Mouse (Mus musculus): ENCODE measurements around the gene Prkce. TPM values are rescaled to one million over a fixed set of nuclear protein-coding genes. Genes with fewer than 3 reads are reported as not detected.

The Prkce gene
- polyA plus RNA-seq, 1 experiment from 2014 or later, result 42.6 TPM

DNA sequence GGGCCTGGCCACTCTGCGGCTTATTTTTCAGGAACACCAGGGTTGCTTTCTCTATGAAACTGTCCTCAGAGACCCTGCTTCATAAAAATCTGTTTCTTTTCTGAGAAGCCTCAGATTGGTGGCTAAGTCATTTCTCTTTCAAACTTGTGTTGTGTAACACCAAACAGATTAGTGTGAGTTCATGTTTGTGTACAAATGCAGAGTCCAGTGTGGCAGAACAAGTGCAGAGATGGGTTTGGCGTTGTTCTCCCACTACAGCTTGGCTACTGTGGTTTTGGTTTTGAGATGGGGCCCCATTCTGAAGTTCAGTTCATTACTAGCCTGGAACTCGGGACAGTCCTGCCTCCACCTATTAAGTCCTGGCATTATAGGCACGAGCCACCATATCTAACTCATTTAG, 329.7 kb downstream of the Prkce start:
- H3K9ac ChIP-seq (replicated peaks), result no peak overlapping the region
- no peak overlapping the region for H3K4me3 ChIP-seq
- H3K36me3 ChIP-seq, result 0 out of 2 replicates have a peak, but pooled peaks cover 3% of the 10 kb centered on the region
- H3K9me3 ChIP-seq, result no peaks in the 10 kb centered on the region
- H3K4me1 ChIP-seq, result no peaks in the 10 kb centered on the region
- H3K27ac ChIP-seq (replicated peaks), result no peak overlapping the region
- ATAC-seq (replicated peaks), result no peak
- WGBS, result 84% methylated on average over 4 of the region's 4 CpGs
- no peak overlapping the region for H3K4me2 ChIP-seq (replicated peaks)
- no peaks in the 10 kb centered on the region for H3K27me3 ChIP-seq

- Histone ChIP-seq H3K9me3 (no peaks in the 10 kb centered on the region), H3K4me1 (no peaks in the 10 kb centered on the region), H3K27me3 (no peaks in the 10 kb centered on the region), H3K4me3 (no peak overlapping the region), H3K4me2 (replicated peaks) (no peak overlapping the region), H3K9ac (replicated peaks) (no peak overlapping the region), H3K36me3 (0 out of 2 replicates have a peak, but pooled peaks cover 3% of the 10 kb centered on the region), H3K27ac (replicated peaks) (no peak overlapping the region)
- no peak for ATAC-seq (replicated peaks)
- WGBS, result 76% methylated on average over 15 of the region's 15 CpGs
These were observed 331.9 kb downstream of the Prkce start for GRCm38 (mm10) chr17:86499359-86500045.

DNA sequence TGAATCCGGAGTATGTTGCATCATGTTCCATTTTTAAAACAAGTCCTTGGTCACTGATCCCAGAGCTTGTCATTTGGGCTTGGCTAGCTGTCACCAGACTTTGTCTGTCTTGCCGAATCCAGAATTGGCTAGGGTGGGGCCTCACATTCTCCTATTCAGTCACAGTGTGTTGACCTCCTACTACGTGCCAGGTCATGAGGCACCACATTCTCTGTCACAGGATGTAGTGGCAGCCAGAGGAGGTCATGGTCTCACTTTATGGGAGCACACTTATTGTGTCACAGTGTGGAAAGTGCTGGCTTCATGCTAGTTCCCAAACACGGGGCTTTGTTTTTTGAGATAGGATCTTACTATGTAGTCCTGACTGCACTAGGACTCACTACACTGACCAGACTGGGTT, 333.8 kb downstream of the Prkce start:
- Histone ChIP-seq H3K27ac (replicated peaks) (no peak overlapping the region), H3K4me3 (no peak overlapping the region), H3K9me3 (no peaks in the 10 kb centered on the region), H3K4me2 (replicated peaks) (no peak overlapping the region), H3K36me3 (no peaks in the 10 kb centered on the region), H3K4me1 (no peaks in the 10 kb centered on the region), H3K27me3 (no peaks in the 10 kb centered on the region), H3K9ac (replicated peaks) (no peak overlapping the region)
- 96% methylated on average over 4 of the region's 4 CpGs for WGBS
- ATAC-seq (replicated peaks), result no peak

- no peaks in the 10 kb centered on the region for H3K4me1 ChIP-seq
- no peak overlapping the region for H3K4me3 ChIP-seq
- H3K4me2 ChIP-seq (replicated peaks), result no peak overlapping the region
- H3K36me3 ChIP-seq, result no peaks in the 10 kb centered on the region
- no peak overlapping the region for H3K27ac ChIP-seq (replicated peaks)
- no peak for ATAC-seq (replicated peaks)
- H3K9ac ChIP-seq (replicated peaks), result no peak overlapping the region
- H3K9me3 ChIP-seq, result no peaks in the 10 kb centered on the region
- H3K27me3 ChIP-seq, result no peaks in the 10 kb centered on the region
- 95% methylated on average over 9 of the region's 9 CpGs for WGBS
These were observed 335.8 kb downstream of the Prkce start for GRCm38 (mm10) chr17:86503208-86503897.

DNA sequence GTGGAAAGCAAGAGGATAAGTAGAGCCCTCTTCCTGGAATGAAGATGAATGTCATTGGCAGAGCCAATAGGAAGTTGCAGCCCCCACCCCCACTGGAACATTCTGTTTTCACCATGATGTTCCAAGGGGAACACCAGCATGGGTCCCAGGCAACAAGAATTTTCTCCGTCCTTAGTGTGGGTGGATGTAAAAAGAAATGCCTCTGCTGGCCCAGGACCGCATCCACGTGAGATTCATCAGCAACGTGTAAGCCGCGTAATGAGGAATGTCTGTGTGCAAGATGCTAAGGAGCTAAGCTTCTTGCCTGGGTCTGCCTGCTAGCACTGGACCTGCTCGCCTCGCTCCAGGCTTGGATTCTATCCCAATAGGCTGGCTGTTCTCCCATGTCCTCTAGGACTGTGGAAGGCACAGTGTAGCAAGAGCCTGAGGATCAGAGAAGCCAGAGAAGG, 337.6 kb downstream of the Prkce start, which contains the start of gene Gm10309:
Gm10309 (minus strand) TSS at position 50 of the 449 bp plus-strand sequence.
- WGBS, result 89% methylated on average over 8 of the region's 8 CpGs
- H3K27ac ChIP-seq (replicated peaks), result no peak within 1 kb of the TSS

GRCm38 (mm10) chr17:86506881-86507280, 339.3 kb downstream of the Prkce start:
- no peaks in the 10 kb centered on the region for H3K4me1 ChIP-seq
- no peak overlapping the region for H3K27ac ChIP-seq (replicated peaks)
- no peak for ATAC-seq (replicated peaks)
- H3K4me2 ChIP-seq (replicated peaks), result no peak overlapping the region
- no peak overlapping the region for H3K4me3 ChIP-seq
- H3K9me3 ChIP-seq, result no peaks in the 10 kb centered on the region
- no peaks in the 10 kb centered on the region for H3K27me3 ChIP-seq
- WGBS, result 84% methylated on average over 5 of the region's 5 CpGs
- H3K36me3 ChIP-seq, result no peaks in the 10 kb centered on the region
- no peak overlapping the region for H3K9ac ChIP-seq (replicated peaks)

More for the DNA sequence above, 337.6 kb downstream of the Prkce start, which contains the start of gene Gm10309:
- H3K4me1 ChIP-seq, result no peaks in the 10 kb centered on the region
- no peaks in the 10 kb centered on the region for H3K9me3 ChIP-seq
- no peak for ATAC-seq (replicated peaks)
- no peaks in the 10 kb centered on the region for H3K36me3 ChIP-seq
- no peak within 1 kb of the TSS for H3K4me2 ChIP-seq (replicated peaks)
- H3K27me3 ChIP-seq, result no peaks in the 10 kb centered on the region
- no peak within 1 kb of the TSS for H3K4me3 ChIP-seq
- H3K9ac ChIP-seq (replicated peaks), result no peak within 1 kb of the TSS

DNA sequence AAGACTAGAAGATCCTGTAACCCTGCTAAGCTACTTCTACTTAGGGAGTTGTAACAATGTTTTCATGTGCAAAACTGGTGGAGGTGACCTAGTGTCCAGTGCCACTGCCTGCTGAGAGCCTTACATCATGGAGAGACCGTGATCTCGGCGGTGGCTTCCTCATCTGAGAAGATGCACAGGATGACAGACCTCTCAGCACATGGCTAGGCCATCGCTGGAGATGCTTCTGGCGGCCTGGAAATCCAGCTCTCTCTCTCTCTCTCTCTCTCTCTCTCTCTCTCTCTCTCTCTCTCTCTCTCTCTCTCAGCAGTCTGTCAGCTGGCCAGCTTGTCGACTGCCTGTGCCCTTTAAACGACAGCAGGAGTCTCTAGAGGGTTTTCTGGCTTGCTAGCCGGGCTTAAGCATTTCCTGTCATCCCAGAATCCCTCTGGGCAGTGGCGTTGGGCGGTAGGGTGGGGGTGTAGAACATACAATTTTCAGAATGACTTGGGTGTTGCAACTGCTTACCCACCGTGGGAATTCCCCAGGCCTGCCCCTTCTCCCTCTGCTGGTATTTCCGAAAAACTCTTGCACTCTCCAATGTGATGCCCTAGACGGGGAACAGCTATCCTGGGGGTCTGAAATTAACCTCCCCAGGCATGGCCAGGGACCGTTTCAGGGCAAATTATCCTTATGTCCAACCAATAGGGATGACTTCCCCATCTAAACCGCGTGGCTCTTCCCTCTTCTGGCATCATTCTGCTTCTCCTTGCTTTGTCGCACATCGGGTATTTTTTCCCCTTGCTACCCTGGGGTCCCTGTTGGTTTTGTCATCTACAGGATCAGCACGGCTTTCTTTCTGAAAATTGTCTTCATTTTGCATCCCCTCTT, 340.0 kb downstream of the Prkce start:
- no peaks in the 10 kb centered on the region for H3K9me3 ChIP-seq
- no peaks in the 10 kb centered on the region for H3K27me3 ChIP-seq
- no peaks in the 10 kb centered on the region for H3K36me3 ChIP-seq
- ATAC-seq (replicated peaks), result no peak
- H3K9ac ChIP-seq (replicated peaks), result no peak overlapping the region
- no peak overlapping the region for H3K4me3 ChIP-seq
- H3K27ac ChIP-seq (replicated peaks), result no peak overlapping the region
- H3K4me2 ChIP-seq (replicated peaks), result no peak overlapping the region
- WGBS, result 75% methylated on average over 19 of the region's 19 CpGs
- H3K4me1 ChIP-seq, result no peaks in the 10 kb centered on the region

DNA sequence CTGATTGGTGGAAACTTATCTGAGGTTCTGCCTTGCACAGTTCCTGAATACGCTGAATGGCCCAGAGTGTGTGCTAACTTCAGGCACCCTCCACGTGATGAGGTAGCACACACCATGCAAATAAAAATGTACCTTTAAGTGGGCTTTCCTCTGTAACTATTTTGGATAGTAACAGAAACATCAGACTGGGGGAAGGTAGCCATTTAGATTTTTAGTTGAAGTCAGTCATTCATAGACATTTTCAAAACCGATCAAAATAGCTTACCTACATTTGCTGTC, 340.6 kb downstream of the Prkce start:
- no peak overlapping the region for H3K4me3 ChIP-seq
- 91% methylated on average over 3 of the region's 3 CpGs for WGBS
- no peaks in the 10 kb centered on the region for H3K9me3 ChIP-seq
- H3K4me1 ChIP-seq, result no peaks in the 10 kb centered on the region
- H3K36me3 ChIP-seq, result no peaks in the 10 kb centered on the region
- no peaks in the 10 kb centered on the region for H3K27me3 ChIP-seq
- no peak overlapping the region for H3K4me2 ChIP-seq (replicated peaks)
- H3K27ac ChIP-seq (replicated peaks), result no peak overlapping the region
- no peak for ATAC-seq (replicated peaks)
- no peak overlapping the region for H3K9ac ChIP-seq (replicated peaks)

DNA sequence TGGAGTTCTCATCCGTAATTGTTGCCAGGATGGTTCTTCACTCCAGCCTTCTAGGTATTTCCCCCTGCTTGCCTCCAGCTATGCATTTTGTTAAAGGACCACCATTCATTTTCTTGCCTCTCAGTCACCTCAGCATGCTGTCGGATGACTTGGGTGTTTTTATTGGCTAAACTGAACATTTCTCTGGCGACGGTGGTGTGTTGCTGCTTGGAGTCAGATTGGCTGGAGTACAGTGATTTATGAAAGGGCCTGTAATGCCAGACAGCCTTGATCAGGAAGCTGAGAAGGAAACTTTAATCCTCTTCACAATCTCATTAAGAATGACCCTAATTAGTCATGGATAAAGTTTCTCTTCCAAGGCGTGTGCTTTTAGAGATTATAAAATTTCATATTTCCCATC, 342.3 kb downstream of the Prkce start:
- Histone ChIP-seq H3K9me3 (no peaks in the 10 kb centered on the region), H3K36me3 (no peaks in the 10 kb centered on the region), H3K9ac (replicated peaks) (no peak overlapping the region), H3K27me3 (no peaks in the 10 kb centered on the region), H3K4me3 (no peak overlapping the region), H3K4me1 (no peaks in the 10 kb centered on the region), H3K27ac (replicated peaks) (no peak overlapping the region), H3K4me2 (replicated peaks) (no peak overlapping the region)
- WGBS, result 80% methylated on average over 5 of the region's 5 CpGs
- no peak for ATAC-seq (replicated peaks)

- H3K4me1 ChIP-seq, result no peaks in the 10 kb centered on the region
- no peak overlapping the region for H3K27ac ChIP-seq (replicated peaks)
- 82% methylated on average over 13 of the region's 13 CpGs for WGBS
- no peaks in the 10 kb centered on the region for H3K36me3 ChIP-seq
- no peak overlapping the region for H3K4me2 ChIP-seq (replicated peaks)
- no peak overlapping the region for H3K4me3 ChIP-seq
- no peaks in the 10 kb centered on the region for H3K27me3 ChIP-seq
- H3K9ac ChIP-seq (replicated peaks), result no peak overlapping the region
- no peaks in the 10 kb centered on the region for H3K9me3 ChIP-seq
- no peak for ATAC-seq (replicated peaks)
These were observed 347.5 kb downstream of the Prkce start for GRCm38 (mm10) chr17:86514974-86515620.

DNA sequence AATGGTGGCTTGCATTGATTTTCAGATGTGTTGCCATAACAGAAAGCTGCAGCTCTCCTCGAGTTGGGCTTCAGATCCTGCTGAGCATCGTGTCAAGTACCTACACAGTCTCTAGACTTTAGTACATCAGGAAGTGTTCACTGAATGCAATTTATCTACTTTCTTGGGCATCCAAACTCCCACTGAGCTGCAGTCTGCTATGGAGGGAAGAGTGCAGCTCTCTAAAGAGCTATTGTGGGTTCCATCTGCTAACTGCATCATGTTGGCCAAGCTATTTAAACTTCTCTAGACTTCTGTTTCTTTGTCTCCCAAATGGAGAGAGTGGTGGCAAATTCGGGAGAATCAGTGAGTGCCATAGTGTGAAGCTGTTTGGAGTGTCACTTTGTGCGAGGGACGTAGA, 349.0 kb downstream of the Prkce start:
- Histone ChIP-seq H3K27ac (replicated peaks) (no peak overlapping the region), H3K4me1 (no peaks in the 10 kb centered on the region), H3K9ac (replicated peaks) (no peak overlapping the region), H3K4me3 (no peak overlapping the region), H3K4me2 (replicated peaks) (no peak overlapping the region), H3K27me3 (no peaks in the 10 kb centered on the region), H3K36me3 (no peaks in the 10 kb centered on the region), H3K9me3 (no peaks in the 10 kb centered on the region)
- 87% methylated on average over 5 of the region's 5 CpGs for WGBS
- no peak for ATAC-seq (replicated peaks)

DNA sequence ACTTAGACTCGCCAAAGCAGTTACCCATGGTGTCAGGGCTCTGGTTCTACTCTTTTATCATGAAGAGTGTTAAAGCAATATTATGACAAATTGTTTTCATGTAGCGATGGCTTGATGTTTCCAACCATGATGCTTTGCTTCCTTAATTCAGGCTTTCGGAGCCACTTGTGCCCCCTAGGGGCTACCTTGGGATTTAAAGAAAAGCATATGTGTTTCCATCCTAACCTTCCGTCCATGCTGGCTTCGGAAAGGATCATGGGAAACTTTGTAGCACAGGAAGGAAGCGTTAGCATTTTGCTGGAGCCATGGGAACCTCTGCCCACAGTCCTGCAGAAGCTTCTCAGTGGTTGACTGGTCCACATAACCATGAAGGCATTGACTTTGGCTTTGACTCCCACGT, 351.0 kb downstream of the Prkce start:
- H3K4me2 ChIP-seq (replicated peaks), result no peak overlapping the region
- whole genome bisulfite sequencing, result 85% methylated on average over 7 of the region's 7 CpGs
- no peaks in the 10 kb centered on the region for H3K36me3 ChIP-seq
- H3K27me3 ChIP-seq, result no peaks in the 10 kb centered on the region
- no peaks in the 10 kb centered on the region for H3K4me1 ChIP-seq
- H3K4me3 ChIP-seq, result no peak overlapping the region
- H3K9me3 ChIP-seq, result no peaks in the 10 kb centered on the region
- no peak overlapping the region for H3K27ac ChIP-seq (replicated peaks)
- H3K9ac ChIP-seq (replicated peaks), result no peak overlapping the region
- no peak for ATAC-seq (replicated peaks)

Data from forebrain, embryonic 15.5 days (tissue).